Mouse (Mus musculus) brain, adult 10 weeks (tissue): Measurements from ENCODE around the gene Mycl. TPM values are rescaled to one million over a fixed set of nuclear protein-coding genes. Genes with fewer than 3 reads are reported as not detected.

Experiments
- polyA plus RNA-seq: library from polyadenylated mRNA; stranded (reverse); fragments of 350-450 nt; fragmentation: Illumina TruSeq; extraction: RNeasy Lipid Tissue Mini Kit (QIAGEN cat#74804); gene quantifications from one replicate; pipeline ENCODE4 v1.2.3, GENCODE M21; 2015; ENCODE audit warnings: low read depth, low replicate concordance

Gene Mycl
- polyA plus RNA-seq = 6.7 TPM

DNA sequence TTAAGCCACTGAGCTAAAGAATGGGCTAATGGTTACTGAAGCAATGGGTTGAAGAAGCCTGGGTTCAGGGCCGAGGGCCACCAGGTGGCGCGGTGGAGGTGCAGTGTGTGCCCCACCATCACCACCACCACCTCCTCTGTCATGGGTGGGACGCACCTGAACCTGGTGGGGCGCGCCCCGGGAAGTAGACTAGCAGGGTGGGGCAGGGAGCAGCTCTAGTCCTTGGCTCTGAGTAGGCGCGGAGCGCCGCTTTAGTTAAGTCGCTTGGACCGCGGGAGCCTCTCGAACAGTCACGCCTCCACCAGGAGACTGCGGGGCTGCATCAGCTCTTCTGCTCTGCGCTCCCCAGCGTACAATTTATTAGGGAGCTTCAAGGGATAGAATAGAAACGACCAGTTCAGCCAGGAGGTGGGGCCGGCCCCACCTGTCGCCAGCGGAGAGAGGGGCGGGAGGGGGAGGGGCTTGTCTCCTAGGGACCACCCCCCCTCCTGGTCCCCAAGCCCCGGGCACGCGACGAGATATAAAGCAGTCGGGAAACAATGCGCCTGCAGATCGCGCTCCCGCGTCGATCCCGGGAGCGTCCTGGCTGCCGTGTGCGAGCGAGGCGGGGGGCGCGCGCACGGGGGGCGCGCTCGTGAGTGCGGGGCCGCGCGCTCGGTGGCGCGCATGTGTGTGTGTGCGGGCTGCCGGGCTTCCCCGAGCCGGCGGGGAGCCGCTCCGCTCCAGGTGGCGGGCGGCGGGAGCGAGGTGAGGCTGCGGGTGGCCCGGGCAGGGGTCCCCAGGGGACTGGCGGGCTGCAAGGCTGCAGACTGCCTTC is at the start of gene Mycl:
Gene Mycl, plus strand, starts transcription at position 249 of the 817 bp plus-strand sequence.

GRCm38 (mm10) chr4:122961100-122961567 is 34.3 kb upstream of the Mycl start, which contains the start of gene Mfsd2a:
Mfsd2a (minus strand) TSS chr4:122961188.

DNA sequence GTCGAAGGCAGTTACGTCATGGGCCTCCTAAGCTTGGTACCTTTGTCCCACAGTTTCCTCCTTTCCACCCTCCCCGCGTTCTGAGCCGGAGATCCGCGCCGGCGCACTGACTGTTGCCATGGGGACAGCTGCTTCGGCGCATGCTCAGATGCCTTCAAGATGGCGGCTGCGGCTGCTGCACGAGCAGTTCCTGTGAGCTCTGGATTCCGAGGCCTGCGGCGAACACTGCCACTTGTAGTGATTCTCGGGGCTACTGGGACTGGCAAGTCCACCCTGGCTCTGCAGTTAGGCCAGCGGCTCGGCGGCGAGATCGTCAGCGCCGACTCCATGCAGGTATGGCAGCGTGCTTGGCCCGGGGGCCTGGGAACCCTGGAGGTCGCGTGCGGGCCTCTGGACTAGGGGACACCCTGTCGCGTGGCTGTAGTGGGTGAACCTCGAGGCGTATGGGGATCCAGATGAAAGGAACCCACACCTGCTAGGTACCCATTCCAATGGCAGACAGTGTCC is 21.1 kb downstream of the Mycl start, which contains the start of gene Trit1:
Gene Trit1, plus strand, starts transcription at position 147 of the 507 bp plus-strand sequence.

Other genes with a start within 250 kb of the Mycl start
- 144 TPM for gene Ppt1, start 159.4 kb upstream of the Mycl start, polyA plus RNA-seq
- 235 TPM for gene Cap1, start 109.6 kb upstream of the Mycl start, polyA plus RNA-seq
- 22.5 TPM for gene Mfsd2a, start 34.5 kb upstream of the Mycl start, polyA plus RNA-seq
- 14.4 TPM for gene Trit1, start 20.9 kb downstream of the Mycl start, polyA plus RNA-seq
- 0.27 TPM for gene Bmp8b, start 109.5 kb downstream of the Mycl start, polyA plus RNA-seq
- gene Oxct2b, start 120.6 kb downstream of the Mycl start, polyA plus RNA-seq = 0.34 TPM
- 26.6 TPM for gene Ppie, start 144.3 kb downstream of the Mycl start, polyA plus RNA-seq
- 396 TPM for gene Hpcal4, start 187.6 kb downstream of the Mycl start, polyA plus RNA-seq
- 6.1 TPM for gene Nt5c1a, start 205.9 kb downstream of the Mycl start, polyA plus RNA-seq
- gene Heyl, start 237.9 kb downstream of the Mycl start, polyA plus RNA-seq = 3.0 TPM